Mouse (Mus musculus) layer of hippocampus, adult 11-12 months (tissue): ENCODE results near the gene Gm10696.
"Not testable (repeated sequence)": the region's sequence is repeated elsewhere in the genome, so short reads cannot be mapped to it uniquely, and the experiment has no call there.

ENCODE experiments used
- DNase-seq: peaks from one replicate; pipeline ENCODE4 v3.0.0; 2022; ENCODE audit warnings: low spot score

Gm10696 gene

GRCm38 (mm10) chr3:94178093-94178492 lies at the start of gene Gm10696:
TSS of gene Gm10696 (minus strand) at chr3:94178193.
- not testable (repeated sequence) for DNase-seq

GRCm38 (mm10) chr3:94196414-94196813 lies 18.4 kb upstream of the Gm10696 start, which contains the start of gene Gm5286:
TSS of gene Gm5286 (plus strand) at chr3:94196714.
- DNase-seq, result not testable (repeated sequence)

- not testable (repeated sequence) for DNase-seq
These were observed 10.6 kb downstream of the Gm10696 start for GRCm38 (mm10) chr3:94167351-94167750.
